Mouse (Mus musculus): Measurements from ENCODE around the gene Ewsr1. TPM values are rescaled to one million over a fixed set of nuclear protein-coding genes. Genes with fewer than 3 reads are reported as not detected.

The Ewsr1 gene
- total and polyA plus RNA-seq, 3 experiments = 452 to 1,336 (median 570) TPM

GRCm38 (mm10) chr11:5125713-5126112, 26.6 kb upstream of the Ewsr1 start:
- Histone ChIP-seq H3K9ac (ENCODE audit: control insufficient read depth, low read depth, low read length, poor library complexity, severe bottlenecking) (no peak overlapping the region), H3K4me3 (ENCODE audit: control insufficient read depth in 1 of 2, insufficient read depth in 1 of 2, low read depth in 2 of 2, low read length in 2 of 2) (no peak overlapping the region), H3K79me2 (ENCODE audit: control insufficient read depth, insufficient read depth, low read length, poor library complexity) (no peaks in the 10 kb centered on the region), H3K36me3 (ENCODE audit: control insufficient read depth in 1 of 2, insufficient read depth in 2 of 2, low read length in 2 of 2) (no peaks in the 10 kb centered on the region), H3K27ac (ENCODE audit: control insufficient read depth, low read depth, low read length) (no peak overlapping the region), H3K27me3 (ENCODE audit: control insufficient read depth in 1 of 2, insufficient read depth in 2 of 2, low read length in 2 of 2) (peaks cover 3 to 13% of the 10 kb centered on the region in 2 experiments), H3K9me3 (replicated peaks; ENCODE audit: insufficient read depth, low read length) (no peaks in the 10 kb centered on the region), H3K4me1 (ENCODE audit: control insufficient read depth in 1 of 2, insufficient read depth in 2 of 2, low read length in 2 of 2) (no peaks in the 10 kb centered on the region)
- DNase-seq (ENCODE audit: low read depth, low spot score) = no peak
- TF ChIP-seq EP300 (IDR thresholded peaks at IDR 0.05; ENCODE audit: low read depth in 1 of 2, low read length in 2 of 2) (no peak), RAD21 (IDR thresholded peaks at IDR 0.05; ENCODE audit: low read depth, low read length) (no peak), GABPA (IDR thresholded peaks at IDR 0.05; ENCODE audit: low read depth, low read length) (no peak), GATA1 (IDR thresholded peaks at IDR 0.05; ENCODE audit: low read depth, low read length) (no peak), MYB (IDR thresholded peaks at IDR 0.05; ENCODE audit: low read depth, low read length) (no peak), MXI1 (IDR thresholded peaks at IDR 0.05; ENCODE audit: low read depth, low read length) (no peak), MAFK (IDR thresholded peaks at IDR 0.05; ENCODE audit: borderline replicate concordance, low read depth, low read length) (no peak), MEF2A (IDR thresholded peaks at IDR 0.05; ENCODE audit: extremely low read depth, insufficient replicate concordance, low read depth, low read length, poor library complexity, severe bottlenecking) (no peak), ETS1 (IDR thresholded peaks at IDR 0.05; ENCODE audit: low read depth, low read length) (no peak), E2F4 (IDR thresholded peaks at IDR 0.05; ENCODE audit: borderline replicate concordance, low read depth, low read length) (no peak), POLR2AphosphoS5 (IDR thresholded peaks at IDR 0.05; ENCODE audit: borderline replicate concordance, low read depth, low read length) (no peak), TCF12 (IDR thresholded peaks at IDR 0.05; ENCODE audit: low read depth, low read length) (no peak), TBP (IDR thresholded peaks at IDR 0.05; ENCODE audit: low read depth, low read length) (no peak), MAX (IDR thresholded peaks at IDR 0.05; ENCODE audit: low read length) (no peak), USF2 (IDR thresholded peaks at IDR 0.05; ENCODE audit: borderline replicate concordance in 1 of 2, insufficient read depth in 1 of 2, low read depth in 1 of 2, low read length in 2 of 2) (no peak), ZC3H11A (IDR thresholded peaks at IDR 0.05; ENCODE audit: low read depth, low read length) (no peak), ZKSCAN1 (IDR thresholded peaks at IDR 0.05; ENCODE audit: low read depth, low read length) (no peak), CHD2 (IDR thresholded peaks at IDR 0.05; ENCODE audit: low read length) (no peak), JUND (IDR thresholded peaks at IDR 0.05; ENCODE audit: low read depth, low read length) (no peak)

GRCm38 (mm10) chr11:5114931-5115581, 16.0 kb upstream of the Ewsr1 start:
- H3K79me2 ChIP-seq (ENCODE audit: control insufficient read depth, insufficient read depth, low read length, poor library complexity) = no peaks in the 10 kb centered on the region
- no peak overlapping the region for H3K27ac ChIP-seq (ENCODE audit: control insufficient read depth, low read depth, low read length)
- H3K4me1 ChIP-seq (ENCODE audit: control insufficient read depth in 1 of 2, insufficient read depth in 2 of 2, low read length in 2 of 2) = no peaks in the 10 kb centered on the region
- no peaks in the 10 kb centered on the region for H3K36me3 ChIP-seq (ENCODE audit: control insufficient read depth in 1 of 2, insufficient read depth in 2 of 2, low read length in 2 of 2)
- no peak overlapping the region for H3K4me3 ChIP-seq (ENCODE audit: control insufficient read depth in 1 of 2, insufficient read depth in 1 of 2, low read depth in 2 of 2, low read length in 2 of 2)
- no peaks in the 10 kb centered on the region; a peak in 1 of 4 replicates for H3K27me3 ChIP-seq (ENCODE audit: control insufficient read depth in 1 of 2, insufficient read depth in 2 of 2, low read length in 2 of 2)
- no peak overlapping the region for H3K9ac ChIP-seq (ENCODE audit: control insufficient read depth, low read depth, low read length, poor library complexity, severe bottlenecking)
- H3K9me3 ChIP-seq (replicated peaks; ENCODE audit: insufficient read depth, low read length) = no peaks in the 10 kb centered on the region
- DNase-seq (ENCODE audit: low read depth, low spot score) = peak; percentile 94
- TF ChIP-seq RAD21 (IDR thresholded peaks at IDR 0.05; ENCODE audit: low read depth, low read length) (peak; percentile 98), HCFC1 (IDR thresholded peaks at IDR 0.05; ENCODE audit: low read depth, low read length) (peak; percentile 64), MAZ (IDR thresholded peaks at IDR 0.05; ENCODE audit: low read depth, low read length) (no peak), GATA1 (IDR thresholded peaks at IDR 0.05; ENCODE audit: low read depth, low read length) (no peak), JUND (IDR thresholded peaks at IDR 0.05; ENCODE audit: low read depth, low read length) (peak; percentile 81), MYC (IDR thresholded peaks at IDR 0.05; ENCODE audit: low read depth, low read length) (0 out of 2 replicates have a peak, but pooled peaks have one; percentile 25), BHLHE40 (IDR thresholded peaks at IDR 0.05; ENCODE audit: borderline replicate concordance, low read depth, low read length) (peak; percentile 44; the same call in 1 of the 2 replicates), ZNF384 (IDR thresholded peaks at IDR 0.05; ENCODE audit: low read depth, low read length) (no peak), ELF1 (IDR thresholded peaks at IDR 0.05; ENCODE audit: low read depth, low read length) (peak; percentile 60; the same call in 1 of the 2 replicates), TBP (IDR thresholded peaks at IDR 0.05; ENCODE audit: low read depth, low read length) (peak; percentile 45; the same call in 1 of the 2 replicates), MAX (IDR thresholded peaks at IDR 0.05; ENCODE audit: low read length) (peak; percentile 15; the same call in 1 of the 2 replicates), NRF1 (IDR thresholded peaks at IDR 0.05; ENCODE audit: insufficient read depth, low read depth, low read length, poor library complexity, severe bottlenecking) (no peak), CHD1 (IDR thresholded peaks at IDR 0.05; ENCODE audit: low read depth, low read length) (no peak), CTCF (IDR thresholded peaks at IDR 0.05 in 2 of 3, conservative IDR thresholded peaks at IDR 0.05 in 1 of 3; ENCODE audit: control insufficient read depth in 1 of 3, insufficient read depth in 1 of 3, low read depth in 2 of 3, low read length in 3 of 3, poor library complexity in 1 of 3, severe bottlenecking in 1 of 3) (peak in 2 of 3 experiments; percentile 100), SMC3 (IDR thresholded peaks at IDR 0.05; ENCODE audit: low read depth, low read length) (peak; percentile 96), ZC3H11A (IDR thresholded peaks at IDR 0.05; ENCODE audit: low read depth, low read length) (peak; percentile 93), MXI1 (IDR thresholded peaks at IDR 0.05; ENCODE audit: low read depth, low read length) (0 out of 2 replicates have a peak, but pooled peaks have one; percentile 6)
